Mouse (Mus musculus): ENCODE data around the gene Sv2a. TPM values are rescaled to one million over a fixed set of nuclear protein-coding genes. Genes with fewer than 3 reads are reported as not detected.
"Not testable (repeated sequence)": the region's sequence is repeated elsewhere in the genome, so short reads cannot be mapped to it uniquely, and the experiment has no call there.

Gene Sv2a
- polyA plus RNA-seq, 1 experiment from 2014 or later, result 2.6 TPM

DNA sequence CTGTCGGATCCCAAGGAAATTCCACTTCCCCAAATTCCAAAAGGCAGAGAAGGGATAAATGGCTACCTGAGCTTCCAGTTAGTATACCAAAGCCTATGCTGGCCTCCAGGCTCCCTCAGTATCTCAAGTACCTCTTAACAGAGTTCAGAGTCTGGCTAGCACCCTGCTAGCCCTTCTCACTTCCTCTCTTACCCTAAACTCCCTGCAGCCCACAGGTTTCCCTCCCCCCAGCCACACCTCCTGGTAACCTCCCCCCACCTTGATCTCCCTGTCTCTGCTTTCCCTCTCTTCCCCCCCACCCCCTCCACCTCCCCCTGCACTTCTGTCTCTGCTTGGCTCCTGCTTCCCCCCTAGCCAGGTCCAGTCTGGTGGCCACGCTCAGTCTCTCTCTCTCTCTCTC, 18.8 kb downstream of the Sv2a start:
- 30% methylated on average over 2 of the region's 2 CpGs for WGBS
- Histone ChIP-seq H3K4me1 (replicated peaks; ENCODE audit: control insufficient read depth, insufficient read depth, low read length) (peaks cover 13% of the 10 kb centered on the region; the same call in 1 of the 2 replicates), H3K4me2 (ENCODE audit: low read depth, low read length) (no peak overlapping the region), H3K36me3 (ENCODE audit: control insufficient read depth, insufficient read depth, low read length) (no peaks in the 10 kb centered on the region), H3K9ac (ENCODE audit: low read length) (no peak overlapping the region), H3K27ac (ENCODE audit: low read length) (no peak overlapping the region), H3K27me3 (ENCODE audit: control insufficient read depth, insufficient read depth, low read depth, low read length) (no peaks in the 10 kb centered on the region), H3K9me3 (ENCODE audit: control insufficient read depth, low read length) (no peaks in the 10 kb centered on the region), H3K4me3 (ENCODE audit: low read length) (no peak overlapping the region)
- no peak for ATAC-seq (ENCODE audit: low read depth)

GRCm38 (mm10) chr3:96207819-96208218, 26.9 kb downstream of the Sv2a start:
- 73% methylated on average over 3 of the region's 3 CpGs for WGBS
- H3K4me1 ChIP-seq (replicated peaks; ENCODE audit: control insufficient read depth, insufficient read depth, low read length), result no peaks in the 10 kb centered on the region
- ATAC-seq (ENCODE audit: low read depth), result no peak
- H3K27me3 ChIP-seq (ENCODE audit: control insufficient read depth, insufficient read depth, low read depth, low read length), result no peaks in the 10 kb centered on the region
- no peak overlapping the region for H3K4me3 ChIP-seq (ENCODE audit: low read length)
- H3K36me3 ChIP-seq (ENCODE audit: control insufficient read depth, insufficient read depth, low read length), result no peaks in the 10 kb centered on the region
- no peak overlapping the region for H3K27ac ChIP-seq (ENCODE audit: low read length)
- no peak overlapping the region for H3K4me2 ChIP-seq (ENCODE audit: low read depth, low read length)
- no peaks in the 10 kb centered on the region for H3K9me3 ChIP-seq (ENCODE audit: control insufficient read depth, low read length)
- H3K9ac ChIP-seq (ENCODE audit: low read length), result no peak overlapping the region

GRCm38 (mm10) chr3:96209242-96209641, 28.3 kb downstream of the Sv2a start:
- Histone ChIP-seq H3K4me1 (replicated peaks; ENCODE audit: control insufficient read depth, insufficient read depth, low read length) (no peaks in the 10 kb centered on the region), H3K27me3 (ENCODE audit: control insufficient read depth, insufficient read depth, low read depth, low read length) (no peaks in the 10 kb centered on the region), H3K27ac (ENCODE audit: low read length) (no peak overlapping the region), H3K36me3 (ENCODE audit: control insufficient read depth, insufficient read depth, low read length) (no peaks in the 10 kb centered on the region), H3K4me3 (ENCODE audit: low read length) (no peak overlapping the region), H3K4me2 (ENCODE audit: low read depth, low read length) (no peak overlapping the region), H3K9me3 (ENCODE audit: control insufficient read depth, low read length) (no peaks in the 10 kb centered on the region), H3K9ac (ENCODE audit: low read length) (no peak overlapping the region)
- ATAC-seq (ENCODE audit: low read depth), result no peak
- 20% methylated on average over 15 of the region's 15 CpGs for WGBS

GRCm38 (mm10) chr3:96219191-96219641, 38.3 kb downstream of the Sv2a start:
- Histone ChIP-seq H3K4me1 (replicated peaks; ENCODE audit: control insufficient read depth, insufficient read depth, low read length) (peaks cover 20% of the 10 kb centered on the region), H3K27ac (ENCODE audit: low read length) (peak overlapping the region; percentile 99), H3K27me3 (ENCODE audit: control insufficient read depth, insufficient read depth, low read depth, low read length) (no peaks in the 10 kb centered on the region), H3K36me3 (ENCODE audit: control insufficient read depth, insufficient read depth, low read length) (no peaks in the 10 kb centered on the region), H3K9me3 (ENCODE audit: control insufficient read depth, low read length) (no peaks in the 10 kb centered on the region), H3K9ac (ENCODE audit: low read length) (peak overlapping the region; percentile 62), H3K4me3 (ENCODE audit: low read length) (peak overlapping the region; percentile 74), H3K4me2 (ENCODE audit: low read depth, low read length) (peak overlapping the region; percentile 78)
- ATAC-seq (ENCODE audit: low read depth), result peak; percentile 21; the same call in 1 of the 2 replicates
- WGBS, result 0% methylated on average over 12 of the region's 12 CpGs

GRCm38 (mm10) chr3:96219661-96220130, 38.7 kb downstream of the Sv2a start, which contains the start of the genes Bola1 and Hist2h2ab:
TSS of gene Bola1 (minus strand) at chr3:96219709.
TSS of gene Hist2h2ab (plus strand) at chr3:96219865.
- under 1% methylated on average over 37 of the region's 37 CpGs for WGBS
- peak; percentile 82 for ATAC-seq (ENCODE audit: low read depth)
- peak within 1 kb of the TSS; percentile 87 for H3K9ac ChIP-seq (ENCODE audit: low read length)
- peak within 1 kb of the TSS; percentile 78 for H3K4me2 ChIP-seq (ENCODE audit: low read depth, low read length)
- H3K27ac ChIP-seq (ENCODE audit: low read length), result peak within 1 kb of the TSS; percentile 99
- no peaks in the 10 kb centered on the region for H3K27me3 ChIP-seq (ENCODE audit: control insufficient read depth, insufficient read depth, low read depth, low read length)
- peak within 1 kb of the TSS; percentile 74 for H3K4me3 ChIP-seq (ENCODE audit: low read length)
- no peaks in the 10 kb centered on the region for H3K9me3 ChIP-seq (ENCODE audit: control insufficient read depth, low read length)
- no peaks in the 10 kb centered on the region for H3K36me3 ChIP-seq (ENCODE audit: control insufficient read depth, insufficient read depth, low read length)
- peaks cover 20% of the 10 kb centered on the region for H3K4me1 ChIP-seq (replicated peaks; ENCODE audit: control insufficient read depth, insufficient read depth, low read length)

- not testable (repeated sequence) for H3K9me3 ChIP-seq (ENCODE audit: control insufficient read depth, low read length); H3K36me3 ChIP-seq (ENCODE audit: control insufficient read depth, insufficient read depth, low read length); H3K27me3 ChIP-seq (ENCODE audit: control insufficient read depth, insufficient read depth, low read depth, low read length)
- peak overlapping the region; percentile 87 for H3K9ac ChIP-seq (ENCODE audit: low read length)
- H3K4me2 ChIP-seq (ENCODE audit: low read depth, low read length), result peak overlapping the region; percentile 78
- WGBS, result 0% methylated on average over 26 of the region's 47 CpGs
- H3K4me1 ChIP-seq (replicated peaks; ENCODE audit: control insufficient read depth, insufficient read depth, low read length), result peaks cover 20% of the 10 kb centered on the region
- H3K4me3 ChIP-seq (ENCODE audit: low read length), result peak overlapping the region; percentile 74
- H3K27ac ChIP-seq (ENCODE audit: low read length), result peak overlapping the region; percentile 99
- peak; percentile 7 for ATAC-seq (ENCODE audit: low read depth)
Observed at GRCm38 (mm10) chr3:96220131-96220764, 39.3 kb downstream of the Sv2a start.

GRCm38 (mm10) chr3:96220765-96221639, 40.1 kb downstream of the Sv2a start, which contains the start of the genes Hist2h2ac and Hist2h2be:
TSS of gene Hist2h2ac (minus strand) at chr3:96220880.
TSS of gene Hist2h2be (plus strand) at chr3:96221119.
- WGBS, result under 1% methylated on average over 43 of the region's 43 CpGs
- H3K36me3 ChIP-seq (ENCODE audit: control insufficient read depth, insufficient read depth, low read length), result no peaks in the 10 kb centered on the region
- H3K27ac ChIP-seq (ENCODE audit: low read length), result peak within 1 kb of the TSS; percentile 99
- ATAC-seq (ENCODE audit: low read depth), result peak; percentile 94
- no peaks in the 10 kb centered on the region for H3K9me3 ChIP-seq (ENCODE audit: control insufficient read depth, low read length)
- no peaks in the 10 kb centered on the region for H3K27me3 ChIP-seq (ENCODE audit: control insufficient read depth, insufficient read depth, low read depth, low read length)
- peak within 1 kb of the TSS; percentile 78 for H3K4me2 ChIP-seq (ENCODE audit: low read depth, low read length)
- H3K9ac ChIP-seq (ENCODE audit: low read length), result peak within 1 kb of the TSS; percentile 87
- H3K4me1 ChIP-seq (replicated peaks; ENCODE audit: control insufficient read depth, insufficient read depth, low read length), result peaks cover 20% of the 10 kb centered on the region
- H3K4me3 ChIP-seq (ENCODE audit: low read length), result peak within 1 kb of the TSS; percentile 74

GRCm38 (mm10) chr3:96221640-96222038, 40.7 kb downstream of the Sv2a start:
- 20% methylated on average over 9 of the region's 9 CpGs for WGBS
- Histone ChIP-seq H3K9ac (ENCODE audit: low read length) (peak overlapping the region; percentile 87), H3K36me3 (ENCODE audit: control insufficient read depth, insufficient read depth, low read length) (no peaks in the 10 kb centered on the region), H3K9me3 (ENCODE audit: control insufficient read depth, low read length) (no peaks in the 10 kb centered on the region), H3K4me1 (replicated peaks; ENCODE audit: control insufficient read depth, insufficient read depth, low read length) (peaks cover 20% of the 10 kb centered on the region), H3K4me2 (ENCODE audit: low read depth, low read length) (peak overlapping the region; percentile 78), H3K27me3 (ENCODE audit: control insufficient read depth, insufficient read depth, low read depth, low read length) (no peaks in the 10 kb centered on the region), H3K27ac (ENCODE audit: low read length) (peak overlapping the region; percentile 99), H3K4me3 (ENCODE audit: low read length) (peak overlapping the region; percentile 74)
- ATAC-seq (ENCODE audit: low read depth), result no peak

GRCm38 (mm10) chr3:96222774-96223173, 41.8 kb downstream of the Sv2a start:
- Histone ChIP-seq H3K36me3 (ENCODE audit: control insufficient read depth, insufficient read depth, low read length) (no peaks in the 10 kb centered on the region), H3K4me3 (ENCODE audit: low read length) (no peak overlapping the region), H3K9me3 (ENCODE audit: control insufficient read depth, low read length) (no peaks in the 10 kb centered on the region), H3K27ac (ENCODE audit: low read length) (no peak overlapping the region), H3K4me1 (replicated peaks; ENCODE audit: control insufficient read depth, insufficient read depth, low read length) (peaks cover 22% of the 10 kb centered on the region), H3K27me3 (ENCODE audit: control insufficient read depth, insufficient read depth, low read depth, low read length) (no peaks in the 10 kb centered on the region), H3K9ac (ENCODE audit: low read length) (no peak overlapping the region), H3K4me2 (ENCODE audit: low read depth, low read length) (peak overlapping the region; percentile 78)
- WGBS, result 88% methylated on average over 4 of the region's 4 CpGs
- ATAC-seq (ENCODE audit: low read depth), result no peak

Data from lung, embryonic 16.5 days (tissue).